Mouse (Mus musculus) ZHBTc4 (cell line): ENCODE data around the gene Ppp1r9a.
A peak's percentile ranks its signal among the peaks of the same experiment; 100 is the strongest.

Experiments used
- DNase-seq: peaks from one replicate; pipeline ENCODE4 v3.0.0-alpha.2; 2011; ENCODE audit warnings: low read depth, low spot score

Gene Ppp1r9a

GRCm38 (mm10) chr6:5039316-5039715, 136.6 kb downstream of the Ppp1r9a start:
- DNase-seq: no peak

- DNase-seq: no peak
Measured at GRCm38 (mm10) chr6:5045854-5046253, 143.1 kb downstream of the Ppp1r9a start.

GRCm38 (mm10) chr6:5048025-5048424, 145.3 kb downstream of the Ppp1r9a start:
- no peak for DNase-seq

- peak; percentile 31 for DNase-seq
Measured at GRCm38 (mm10) chr6:5052309-5052708, 149.6 kb downstream of the Ppp1r9a start.

GRCm38 (mm10) chr6:5054446-5055095, 151.9 kb downstream of the Ppp1r9a start:
- DNase-seq: no peak

GRCm38 (mm10) chr6:5074736-5075135, 172.0 kb downstream of the Ppp1r9a start:
- DNase-seq: no peak

GRCm38 (mm10) chr6:5075680-5076079, 173.0 kb downstream of the Ppp1r9a start:
- DNase-seq: no peak

GRCm38 (mm10) chr6:5078009-5078408, 175.3 kb downstream of the Ppp1r9a start:
- DNase-seq: no peak

GRCm38 (mm10) chr6:5079108-5079507, 176.4 kb downstream of the Ppp1r9a start:
- no peak for DNase-seq

- no peak for DNase-seq
Measured at GRCm38 (mm10) chr6:5080094-5080493, 177.4 kb downstream of the Ppp1r9a start.

- no peak for DNase-seq
Measured at GRCm38 (mm10) chr6:5080496-5080895, 177.8 kb downstream of the Ppp1r9a start.

- DNase-seq: no peak
Measured at GRCm38 (mm10) chr6:5081099-5081498, 178.4 kb downstream of the Ppp1r9a start.

- no peak for DNase-seq
Measured at GRCm38 (mm10) chr6:5082144-5082543, 179.4 kb downstream of the Ppp1r9a start.

- DNase-seq: no peak
Measured at GRCm38 (mm10) chr6:5082740-5083139, 180.0 kb downstream of the Ppp1r9a start.

GRCm38 (mm10) chr6:5083957-5084356, 181.2 kb downstream of the Ppp1r9a start:
- no peak for DNase-seq

GRCm38 (mm10) chr6:5091873-5092272, 189.2 kb downstream of the Ppp1r9a start:
- no peak for DNase-seq

GRCm38 (mm10) chr6:5092795-5093194, 190.1 kb downstream of the Ppp1r9a start:
- DNase-seq: no peak

- no peak for DNase-seq
Measured at GRCm38 (mm10) chr6:5093516-5093915, 190.8 kb downstream of the Ppp1r9a start.

- no peak for DNase-seq
Measured at GRCm38 (mm10) chr6:5095365-5095973, 192.8 kb downstream of the Ppp1r9a start.

GRCm38 (mm10) chr6:5097309-5097708, 194.6 kb downstream of the Ppp1r9a start:
- DNase-seq: peak; percentile 42

GRCm38 (mm10) chr6:5099282-5099681, 196.6 kb downstream of the Ppp1r9a start:
- no peak for DNase-seq

- DNase-seq: no peak
Measured at GRCm38 (mm10) chr6:5099842-5100241, 197.1 kb downstream of the Ppp1r9a start.

- no peak for DNase-seq
Measured at GRCm38 (mm10) chr6:5100347-5100746, 197.6 kb downstream of the Ppp1r9a start.
